Mouse (Mus musculus) cerebellum, adult 2 months (tissue): ENCODE data around the gene Morn1.

Source experiments
- CTCF ChIP-seq: fragments of 200-500 bp; IDR thresholded peaks from 2 replicates; pipeline ENCODE4 v1.5.1; 2011; ENCODE audit warnings: low read depth, mild to moderate bottlenecking, control low read depth, low read length, moderate library complexity, borderline replicate concordance; ENCODE audit not compliant: insufficient read depth
- POLR2A ChIP-seq: fragments of 200-500 bp; IDR thresholded peaks from 2 replicates; pipeline ENCODE4 v1.6.1; 2011; ENCODE audit warnings: low read length, control low read depth, borderline replicate concordance; ENCODE audit not compliant: insufficient read depth

- TF ChIP-seq CTCF (no peak), POLR2A (no peak)
Measured at GRCm38 (mm10) chr4:155121915-155122443, 35.6 kb downstream of the Morn1 start.
